Mouse (Mus musculus) stomach, embryonic 14.5 days (tissue): ENCODE measurements around the gene Lss. TPM values are rescaled to one million over a fixed set of nuclear protein-coding genes. Genes with fewer than 3 reads are reported as not detected.
A peak's percentile ranks its signal among the peaks of the same experiment; 100 is the strongest.

Source experiments
- ATAC-seq: fragments of 200-750 bp; cut with Nextera tagmentation; 2 replicates; pipeline ENCODE4 v1.8.0; 2017; ENCODE audit warnings: low read depth, moderate TSS enrichment; ENCODE audit not compliant: insufficient number of reproducible peaks, insufficient read depth, low FRiP score
- H3K27ac ChIP-seq: fragments of 300-500 bp; sonication (generic); 2 replicates; pipeline ENCODE4 v1.5.1; 2014; ENCODE audit warnings: mild to moderate bottlenecking, low read length, moderate library complexity, mixed read lengths
- H3K27me3 ChIP-seq: fragments of 300-500 bp; sonication (generic); 2 replicates; pipeline ENCODE4 v1.6.1; 2014; ENCODE audit warnings: low read length, control low read depth, mixed read lengths; ENCODE audit not compliant: control insufficient read depth, insufficient read depth
- H3K36me3 ChIP-seq: fragments of 300-500 bp; sonication (generic); 2 replicates; pipeline ENCODE4 v1.6.1; 2014; ENCODE audit warnings: mild to moderate bottlenecking, control low read depth, low read length, moderate library complexity, mixed read lengths; ENCODE audit not compliant: control insufficient read depth, insufficient read depth
- H3K4me1 ChIP-seq: fragments of 300-500 bp; sonication (generic); 2 replicates; pipeline ENCODE4 v1.6.1; 2014; ENCODE audit warnings: low read length, control low read depth, mixed read lengths; ENCODE audit not compliant: control insufficient read depth, insufficient read depth
- H3K4me2 ChIP-seq: fragments of 300-500 bp; sonication (generic); replicated peaks from 2 replicates; pipeline ENCODE4 v1.6.1; 2014; ENCODE audit warnings: low read depth, low read length, control low read depth
- H3K4me3 ChIP-seq: fragments of 300-500 bp; sonication (generic); 2 replicates; pipeline ENCODE4 v1.5.1; 2014; ENCODE audit warnings: low read depth, low read length, control low read depth
- H3K9ac ChIP-seq: fragments of 300-500 bp; sonication (generic); replicated peaks from 2 replicates; pipeline ENCODE4 v1.6.1; 2014; ENCODE audit warnings: low read depth, mild to moderate bottlenecking, control low read depth, low read length, moderate library complexity, mixed read lengths
- H3K9me3 ChIP-seq: fragments of 300-500 bp; sonication (generic); 2 replicates; pipeline ENCODE4 v1.6.1; 2016; ENCODE audit warnings: low read depth, low read length, control low read depth; ENCODE audit not compliant: control insufficient read depth
- WGBS: fragments of 180-500 bp; shearing (Covaris S2); extraction: QIAGEN DNeasy Blood & Tissue Kit; methylation state at CpG from one replicate; pipeline ENCODE4 v1.1.7; 2014; 5-methylcytosine and 5-hydroxymethylcytosine counted together
- polyA plus RNA-seq: library from polyadenylated mRNA; unstranded; fragments of >200 nt; fragmentation: Nextera tagmentation; extraction: Ambion mirVana; gene quantifications from 2 replicates; pipeline ENCODE4 v1.2.1, GENCODE M21; 2014

Lss gene
- polyA plus RNA-seq, 1 experiment from 2014 or later: 35.0 TPM

DNA sequence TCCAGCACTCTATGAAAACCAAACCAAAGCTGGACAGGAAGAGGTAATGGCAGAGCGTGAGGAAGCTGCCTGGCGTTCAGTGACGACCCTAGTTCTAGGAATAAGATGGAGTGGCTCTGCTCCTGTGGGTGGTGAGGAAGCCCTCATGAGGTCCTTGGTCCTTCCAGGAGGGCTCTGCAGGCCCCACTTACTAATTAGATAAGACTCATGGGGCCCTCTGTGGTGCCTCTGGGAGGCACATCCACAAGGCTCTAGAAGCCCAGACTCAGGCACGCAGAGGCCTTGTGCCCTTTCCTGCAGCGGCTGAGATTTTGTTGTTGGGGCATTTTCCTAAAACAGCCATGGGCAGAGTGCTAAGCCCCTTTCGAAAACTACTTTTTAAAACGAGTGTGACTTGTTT is 25.5 kb upstream of the Lss start:
- Histone ChIP-seq H3K27me3 (no peaks in the 10 kb centered on the region), H3K4me1 (no peaks in the 10 kb centered on the region), H3K9me3 (no peaks in the 10 kb centered on the region), H3K9ac (no peak overlapping the region), H3K36me3 (peaks cover 75% of the 10 kb centered on the region), H3K4me3 (no peak overlapping the region), H3K27ac (no peak overlapping the region), H3K4me2 (no peak overlapping the region)
- no peak for ATAC-seq
- 94% methylated on average over 7 of the region's 7 CpGs for WGBS

DNA sequence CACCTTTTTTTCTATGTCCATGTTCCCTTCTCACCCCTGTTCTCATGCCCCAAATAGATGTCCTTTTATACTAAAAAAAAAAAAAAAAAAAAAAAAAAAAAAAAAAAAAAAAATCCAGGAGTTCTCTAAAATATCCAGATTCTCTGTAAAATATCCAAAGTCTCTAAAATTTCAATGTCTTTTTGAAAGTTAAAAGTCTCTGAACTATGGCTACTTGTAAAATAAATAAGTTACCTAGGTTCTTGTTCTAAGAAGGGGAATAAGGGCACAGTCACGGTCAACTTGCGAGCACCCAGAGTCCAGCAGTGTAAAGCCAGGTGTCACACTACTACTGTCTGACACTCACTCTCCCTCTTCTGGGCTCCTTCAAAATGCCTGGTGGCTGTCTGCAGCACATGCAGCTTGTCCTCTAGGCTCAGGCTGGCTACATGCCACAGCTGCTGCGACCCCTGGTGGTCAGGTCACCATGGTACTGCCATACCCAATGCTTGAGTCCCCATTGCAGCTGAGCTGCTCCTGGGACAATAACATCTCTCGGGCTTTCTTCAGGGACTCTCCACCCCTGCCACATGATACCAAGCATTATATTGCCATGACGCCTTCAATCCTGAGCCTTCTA is 18.3 kb upstream of the Lss start:
- Histone ChIP-seq H3K4me2 (no peak overlapping the region), H3K9me3 (no peaks in the 10 kb centered on the region), H3K27ac (no peak overlapping the region), H3K27me3 (no peaks in the 10 kb centered on the region), H3K4me1 (no peaks in the 10 kb centered on the region), H3K4me3 (no peak overlapping the region), H3K9ac (no peak overlapping the region), H3K36me3 (peaks cover 47% of the 10 kb centered on the region)
- peak; percentile 72; the same call in 1 of the 2 replicates for ATAC-seq
- 48% methylated on average over 5 of the region's 5 CpGs for WGBS

GRCm38 (mm10) chr10:76530922-76531321 is 466 bp upstream of the Lss start:
- no peaks in the 10 kb centered on the region for H3K27me3 ChIP-seq
- H3K4me2 ChIP-seq: peak overlapping the region; percentile 74
- no peak; the same call in 1 of the 2 replicates for ATAC-seq
- 1% methylated on average over 11 of the region's 11 CpGs for WGBS
- H3K4me1 ChIP-seq: peaks cover 4% of the 10 kb centered on the region; the same call in 1 of the 2 replicates
- H3K9ac ChIP-seq: peak overlapping the region; percentile 31; the same call in 1 of the 2 replicates
- H3K36me3 ChIP-seq: peaks cover 17% of the 10 kb centered on the region
- no peak overlapping the region for H3K27ac ChIP-seq
- no peaks in the 10 kb centered on the region for H3K9me3 ChIP-seq
- H3K4me3 ChIP-seq: peak overlapping the region; percentile 54

DNA sequence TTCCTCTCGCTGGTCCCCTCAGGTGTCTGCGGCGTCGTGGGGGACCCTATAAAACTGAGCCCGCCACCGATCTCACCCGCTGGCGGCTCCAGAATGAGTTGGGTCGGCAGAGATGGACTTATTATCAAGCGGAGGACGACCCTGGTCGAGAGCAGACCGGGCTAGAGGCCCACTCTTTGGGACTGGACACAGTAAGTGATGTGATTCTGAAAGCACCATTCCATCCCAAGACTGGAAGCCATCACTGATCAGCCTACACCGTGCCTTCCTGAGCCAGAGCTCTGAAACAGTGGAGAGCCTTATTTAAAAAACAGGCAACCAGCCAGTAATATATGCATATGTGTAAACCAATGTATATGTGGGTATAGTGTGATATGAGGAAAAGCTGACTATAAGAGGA is 440 bp downstream of the Lss start:
- Histone ChIP-seq H3K36me3 (peaks cover 20% of the 10 kb centered on the region), H3K27ac (peak overlapping the region; percentile 61), H3K9me3 (no peaks in the 10 kb centered on the region), H3K9ac (peak overlapping the region; percentile 52), H3K4me3 (peak overlapping the region; percentile 54), H3K4me2 (peak overlapping the region; percentile 74), H3K27me3 (no peaks in the 10 kb centered on the region), H3K4me1 (peaks cover 4% of the 10 kb centered on the region; the same call in 1 of the 2 replicates)
- no peak for ATAC-seq
- under 1% methylated on average over 14 of the region's 14 CpGs for WGBS

- no peak for ATAC-seq
- Histone ChIP-seq H3K4me3 (no peak overlapping the region), H3K9ac (no peak overlapping the region), H3K36me3 (peaks cover 38% of the 10 kb centered on the region), H3K4me2 (no peak overlapping the region), H3K4me1 (peaks cover 3% of the 10 kb centered on the region; the same call in 1 of the 2 replicates), H3K27me3 (no peaks in the 10 kb centered on the region), H3K9me3 (no peaks in the 10 kb centered on the region), H3K27ac (no peak overlapping the region)
- 96% methylated on average over 7 of the region's 7 CpGs for WGBS
These were observed 4.1 kb downstream of the Lss start for GRCm38 (mm10) chr10:76535526-76535925.

GRCm38 (mm10) chr10:76537619-76538018 is 6.2 kb downstream of the Lss start:
- Histone ChIP-seq H3K27ac (no peak overlapping the region), H3K4me3 (no peak overlapping the region), H3K4me1 (no peaks in the 10 kb centered on the region), H3K9me3 (no peaks in the 10 kb centered on the region), H3K4me2 (no peak overlapping the region), H3K27me3 (no peaks in the 10 kb centered on the region), H3K9ac (no peak overlapping the region), H3K36me3 (peaks cover 57% of the 10 kb centered on the region)
- 77% methylated on average over 9 of the region's 9 CpGs for WGBS
- no peak for ATAC-seq

DNA sequence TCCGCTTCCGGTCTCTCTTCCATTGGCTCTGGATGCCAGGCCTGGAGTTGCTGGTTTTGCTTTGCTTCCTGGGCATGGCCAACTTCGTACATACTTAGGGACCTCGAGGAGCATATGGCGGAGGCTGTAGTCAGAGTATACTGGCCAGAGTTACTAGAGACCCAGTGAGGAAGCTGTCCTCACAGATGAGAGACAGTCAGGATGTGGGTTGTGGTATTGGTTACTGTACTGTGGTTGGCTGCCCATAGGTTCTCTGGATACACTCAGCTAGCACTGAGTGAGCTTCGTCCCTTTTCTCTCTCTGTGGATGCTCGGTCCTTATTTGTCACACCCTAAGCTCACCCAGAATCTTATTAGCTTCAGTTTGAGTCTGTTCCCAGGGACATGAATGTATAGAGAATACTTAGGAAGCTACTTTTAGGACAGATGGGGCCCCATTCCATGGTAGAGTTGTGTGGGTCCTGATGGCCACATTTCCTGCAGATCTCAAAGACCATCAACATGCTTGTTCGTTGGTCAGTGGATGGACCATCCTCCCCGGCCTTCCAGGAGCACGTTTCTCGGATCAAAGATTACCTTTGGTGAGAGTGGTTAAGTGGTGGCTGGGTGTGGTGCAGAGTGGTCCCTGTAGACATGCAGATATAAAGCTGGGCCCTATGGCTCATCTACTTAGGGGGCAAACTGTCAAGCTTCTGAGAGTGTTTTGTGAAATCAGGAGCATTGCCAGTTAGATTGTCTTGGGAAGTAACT is 10.1 kb downstream of the Lss start:
- Histone ChIP-seq H3K9ac (no peak overlapping the region), H3K4me3 (no peak overlapping the region), H3K27me3 (no peaks in the 10 kb centered on the region), H3K9me3 (no peaks in the 10 kb centered on the region), H3K27ac (no peak overlapping the region), H3K4me1 (no peaks in the 10 kb centered on the region), H3K36me3 (peaks cover 69% of the 10 kb centered on the region), H3K4me2 (no peak overlapping the region)
- ATAC-seq: no peak
- WGBS: 95% methylated on average over 11 of the region's 11 CpGs

DNA sequence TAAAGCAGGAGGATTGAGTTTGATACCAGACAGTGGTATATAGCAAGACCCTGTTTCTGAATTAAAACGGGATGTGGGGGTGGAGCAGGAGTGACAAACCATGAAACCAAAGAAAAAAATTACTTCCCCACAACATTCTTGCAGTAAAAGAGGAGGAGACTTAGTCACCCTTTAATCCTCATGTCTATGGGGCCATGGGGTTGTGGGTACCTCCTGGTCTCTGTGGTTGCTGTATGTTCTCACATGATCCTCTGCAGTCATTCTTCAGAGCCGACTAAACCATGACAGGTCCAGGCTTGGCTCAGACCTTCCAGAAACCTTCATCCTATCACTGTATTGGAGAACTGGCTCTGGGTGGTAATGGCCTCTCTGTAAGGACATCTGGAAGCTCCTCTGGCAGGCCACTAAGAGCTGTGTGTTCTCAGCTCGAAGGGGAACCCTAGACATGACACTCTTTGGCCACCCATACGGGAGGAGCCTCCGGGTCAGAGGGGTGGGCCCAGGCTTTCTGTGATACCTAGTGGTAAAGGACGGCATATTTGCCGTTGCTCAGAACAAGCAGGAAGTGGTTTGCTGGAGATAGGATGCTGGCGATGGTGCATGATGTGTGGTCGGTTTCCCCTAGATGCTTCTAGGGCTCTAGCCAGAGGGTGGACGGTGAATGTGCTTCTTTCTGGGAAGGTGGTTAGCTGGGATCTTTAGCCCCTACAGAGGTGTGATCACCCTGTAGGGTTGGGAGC is 11.4 kb downstream of the Lss start:
- ATAC-seq: no peak
- no peaks in the 10 kb centered on the region for H3K9me3 ChIP-seq
- WGBS: 85% methylated on average over 10 of the region's 10 CpGs
- H3K27ac ChIP-seq: no peak overlapping the region
- H3K27me3 ChIP-seq: no peaks in the 10 kb centered on the region
- H3K36me3 ChIP-seq: peaks cover 70% of the 10 kb centered on the region
- H3K4me1 ChIP-seq: no peaks in the 10 kb centered on the region
- no peak overlapping the region for H3K9ac ChIP-seq
- H3K4me3 ChIP-seq: no peak overlapping the region
- H3K4me2 ChIP-seq: no peak overlapping the region
